Mouse (Mus musculus) embryonic facial prominence, embryonic 13.5 days (tissue): ENCODE data around the gene 9330182O14Rik. TPM values are rescaled to one million over a fixed set of nuclear protein-coding genes. Genes with fewer than 3 reads are reported as not detected.

ENCODE experiments used
- ATAC-seq: fragments of 200-750 bp; cut with Nextera tagmentation; 2 replicates; pipeline ENCODE4 v1.8.0; 2017; ENCODE audit warnings: low read depth; ENCODE audit not compliant: insufficient number of reproducible peaks, insufficient read depth, low FRiP score, low TSS enrichment
- H3K27ac ChIP-seq: fragments of 300-500 bp; sonication (generic); 2 replicates; pipeline ENCODE4 v1.5.1; 2015; ENCODE audit warnings: moderate library complexity, mild to moderate bottlenecking, inconsistent platforms
- H3K27me3 ChIP-seq: fragments of 300-500 bp; sonication (generic); 2 replicates; pipeline ENCODE4 v1.6.1; 2015; ENCODE audit warnings: mild to moderate bottlenecking, inconsistent platforms
- H3K36me3 ChIP-seq: fragments of 300-500 bp; sonication (generic); 2 replicates; pipeline ENCODE4 v1.6.1; 2015; ENCODE audit warnings: mild to moderate bottlenecking, inconsistent platforms
- H3K4me1 ChIP-seq: fragments of 300-500 bp; sonication (generic); 2 replicates; pipeline ENCODE4 v1.6.1; 2015; ENCODE audit warnings: inconsistent platforms
- H3K4me2 ChIP-seq: fragments of 300-500 bp; sonication (generic); 2 replicates; pipeline ENCODE4 v1.6.1; 2015; ENCODE audit warnings: moderate library complexity, mild to moderate bottlenecking, inconsistent platforms
- H3K4me3 ChIP-seq: fragments of 300-500 bp; sonication (generic); 2 replicates; pipeline ENCODE4 v1.5.1; 2015; ENCODE audit warnings: mild to moderate bottlenecking, inconsistent platforms
- H3K9ac ChIP-seq: fragments of 300-500 bp; sonication (generic); 2 replicates; pipeline ENCODE4 v1.6.1; 2015; ENCODE audit warnings: mild to moderate bottlenecking, inconsistent platforms
- H3K9me3 ChIP-seq: fragments of 300-500 bp; sonication (generic); 2 replicates; pipeline ENCODE4 v1.6.1; 2016; ENCODE audit warnings: inconsistent platforms
- WGBS: fragments of 180-500 bp; shearing (Covaris S2); methylation state at CpG from one replicate; pipeline ENCODE4 v1.1.7; 2015; ENCODE audit warnings: mixed read lengths; 5-methylcytosine and 5-hydroxymethylcytosine counted together
- microRNA-seq: library from miRNA; unstranded; fragments of <30 nt; microRNA quantifications from one replicate; pipeline ENCODE4, GENCODE M21; 2016
- polyA plus RNA-seq: library from polyadenylated mRNA; unstranded; fragments of >200 nt; fragmentation: Nextera tagmentation; extraction: Ambion mirVana; gene quantifications from 2 replicates; pipeline ENCODE4 v1.2.1, GENCODE M21; 2015

9330182O14Rik gene
- polyA plus RNA-seq, 1 experiment from 2014 or later, result not detected

DNA sequence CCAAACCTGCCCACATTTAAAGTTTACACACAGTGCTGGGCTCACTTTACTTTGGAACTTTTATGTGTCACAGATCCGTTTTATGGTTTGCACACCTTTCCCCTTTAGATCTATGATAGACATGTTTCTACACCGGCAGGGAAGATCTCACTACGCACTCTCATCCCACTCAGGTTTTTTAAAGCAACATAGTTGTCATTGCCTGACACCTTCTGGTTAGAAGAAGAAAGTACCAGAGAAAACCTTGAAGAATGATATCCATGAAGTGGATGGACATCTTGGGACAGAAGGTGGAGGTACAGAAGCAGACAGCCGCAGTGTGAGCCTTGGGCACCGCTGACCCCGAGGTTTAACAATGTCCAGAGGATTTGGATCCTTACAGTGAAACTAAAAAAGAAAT lies 23.5 kb downstream of the 9330182O14Rik start:
- no peaks in the 10 kb centered on the region for H3K9me3 ChIP-seq
- H3K27ac ChIP-seq, result no peak overlapping the region
- ATAC-seq, result no peak
- H3K4me1 ChIP-seq, result no peaks in the 10 kb centered on the region
- no peak overlapping the region for H3K4me3 ChIP-seq
- H3K36me3 ChIP-seq, result no peaks in the 10 kb centered on the region
- no peak overlapping the region for H3K9ac ChIP-seq
- H3K27me3 ChIP-seq, result no peaks in the 10 kb centered on the region
- WGBS, result 80% methylated on average over 6 of the region's 6 CpGs
- H3K4me2 ChIP-seq, result no peak overlapping the region

DNA sequence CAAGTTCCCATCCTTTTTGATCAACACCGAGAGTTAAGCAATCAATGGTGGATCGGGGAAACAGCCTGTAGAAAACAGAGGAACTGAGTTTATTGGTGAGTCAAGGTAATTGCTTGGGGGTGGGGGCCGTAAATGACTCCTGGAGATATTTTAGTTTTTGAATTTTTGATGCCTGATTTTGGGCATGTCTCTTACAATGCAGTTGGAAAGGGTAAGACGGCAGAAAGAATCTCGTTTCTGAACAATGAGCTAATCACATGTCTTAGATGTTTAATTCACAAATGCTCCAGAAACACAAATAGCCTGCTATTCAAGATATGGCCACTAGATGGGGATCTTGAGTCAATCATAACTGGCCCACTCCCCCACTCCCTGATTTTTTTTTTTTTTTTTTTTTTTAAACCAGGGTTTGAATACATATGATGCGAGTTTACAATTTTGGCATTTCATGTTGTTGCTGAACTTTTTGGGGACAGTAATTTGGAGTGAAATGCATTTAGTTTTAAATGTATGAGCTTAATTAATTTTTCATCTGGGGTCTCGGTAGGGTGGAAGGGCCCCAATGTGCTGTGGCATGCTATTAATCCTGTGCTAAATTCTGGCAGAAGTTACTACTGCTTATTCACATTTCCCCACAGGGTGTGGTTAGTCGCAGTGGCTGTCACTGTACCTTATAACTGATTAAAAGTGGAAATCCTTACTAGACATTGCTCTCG lies 32.6 kb downstream of the 9330182O14Rik start:
- Histone ChIP-seq H3K27me3 (no peaks in the 10 kb centered on the region), H3K4me3 (peak overlapping the region; percentile 14), H3K36me3 (no peaks in the 10 kb centered on the region), H3K4me2 (peak overlapping the region; percentile 45), H3K27ac (no peak overlapping the region; the same call in 1 of the 2 replicates), H3K9me3 (no peaks in the 10 kb centered on the region), H3K4me1 (peaks cover 19% of the 10 kb centered on the region), H3K9ac (no peak overlapping the region)
- ATAC-seq, result peak; percentile 34; the same call in 1 of the 2 replicates
- WGBS, result 26% methylated on average over 9 of the region's 9 CpGs

DNA sequence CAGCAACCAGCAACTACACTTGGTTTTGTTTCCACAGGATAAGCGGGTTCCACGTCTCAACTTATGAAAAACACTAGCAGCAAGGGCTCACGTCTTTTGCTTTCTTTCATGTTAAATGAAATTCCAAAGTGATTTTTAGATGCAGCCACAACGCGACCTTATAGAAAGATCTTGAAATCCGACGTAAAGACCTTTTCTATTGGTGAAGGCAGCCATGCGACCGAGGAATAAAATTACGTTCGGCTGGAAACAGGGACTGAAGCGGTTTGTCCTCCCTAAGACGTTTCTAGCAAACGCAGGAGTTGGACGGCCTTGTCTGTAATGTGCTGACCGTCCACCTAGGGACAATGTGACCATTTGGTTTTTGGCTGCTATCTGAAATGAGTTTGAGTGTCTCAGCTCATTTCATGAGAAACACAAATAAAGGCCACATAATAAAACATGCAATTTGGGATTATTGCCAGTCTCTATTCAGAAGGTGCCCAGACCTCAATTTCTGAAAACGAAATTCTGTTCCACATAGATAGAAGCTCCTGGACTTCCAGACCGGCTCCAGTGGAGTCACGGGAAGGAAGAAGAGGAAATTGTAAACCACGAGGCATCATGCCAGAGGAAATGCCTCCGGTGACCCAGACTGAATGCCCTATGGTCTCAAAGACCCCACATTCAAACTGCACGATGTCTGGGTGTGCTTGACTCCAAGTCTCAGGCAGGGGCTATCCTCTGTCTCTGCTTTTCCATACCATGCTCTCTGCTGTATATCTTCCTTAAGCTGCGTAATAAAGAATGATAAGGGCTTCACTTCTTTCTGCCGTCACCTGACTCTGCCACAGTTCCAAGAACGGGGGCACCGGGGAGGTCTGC lies 33.3 kb downstream of the 9330182O14Rik start:
- no peak overlapping the region; the same call in 1 of the 2 replicates for H3K27ac ChIP-seq
- H3K9ac ChIP-seq, result no peak overlapping the region
- 47% methylated on average over 26 of the region's 26 CpGs for WGBS
- peaks cover 19% of the 10 kb centered on the region for H3K4me1 ChIP-seq
- peak overlapping the region; percentile 14 for H3K4me3 ChIP-seq
- no peaks in the 10 kb centered on the region for H3K36me3 ChIP-seq
- no peak for ATAC-seq
- no peaks in the 10 kb centered on the region for H3K27me3 ChIP-seq
- no peaks in the 10 kb centered on the region for H3K9me3 ChIP-seq
- peak overlapping the region; percentile 45 for H3K4me2 ChIP-seq

DNA sequence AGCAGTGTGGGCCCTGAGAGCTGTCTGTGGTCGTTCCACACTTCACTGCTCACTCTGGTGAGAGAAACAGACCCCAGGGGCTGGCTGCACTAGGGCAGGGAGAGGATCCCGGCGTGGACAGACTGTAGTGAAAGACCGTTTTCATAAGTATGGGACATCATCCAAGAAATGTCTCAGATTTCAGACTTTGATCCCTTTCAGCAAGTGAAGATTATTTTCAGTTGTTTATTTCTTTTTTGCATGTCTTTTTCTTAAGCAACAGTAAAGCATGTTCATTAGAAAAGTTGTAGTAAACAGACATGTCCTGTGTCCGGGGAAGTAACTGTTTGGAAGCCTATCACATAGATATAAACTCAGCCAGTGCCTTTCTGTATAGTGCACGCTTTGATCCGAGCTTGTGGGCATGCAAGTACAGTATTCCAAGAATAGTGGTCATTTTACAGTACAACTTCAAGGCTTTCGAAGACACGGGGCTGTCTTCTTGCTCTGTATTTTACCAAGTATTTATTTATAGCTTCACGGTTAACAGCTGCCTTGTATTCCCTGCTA lies 34.0 kb downstream of the 9330182O14Rik start:
- no peak overlapping the region for H3K4me3 ChIP-seq
- no peaks in the 10 kb centered on the region for H3K9me3 ChIP-seq
- H3K9ac ChIP-seq, result no peak overlapping the region
- no peak for ATAC-seq
- peak overlapping the region; percentile 45 for H3K4me2 ChIP-seq
- no peak overlapping the region for H3K27ac ChIP-seq
- peaks cover 19% of the 10 kb centered on the region for H3K4me1 ChIP-seq
- no peaks in the 10 kb centered on the region for H3K27me3 ChIP-seq
- WGBS, result 44% methylated on average over 10 of the region's 10 CpGs
- no peaks in the 10 kb centered on the region for H3K36me3 ChIP-seq

DNA sequence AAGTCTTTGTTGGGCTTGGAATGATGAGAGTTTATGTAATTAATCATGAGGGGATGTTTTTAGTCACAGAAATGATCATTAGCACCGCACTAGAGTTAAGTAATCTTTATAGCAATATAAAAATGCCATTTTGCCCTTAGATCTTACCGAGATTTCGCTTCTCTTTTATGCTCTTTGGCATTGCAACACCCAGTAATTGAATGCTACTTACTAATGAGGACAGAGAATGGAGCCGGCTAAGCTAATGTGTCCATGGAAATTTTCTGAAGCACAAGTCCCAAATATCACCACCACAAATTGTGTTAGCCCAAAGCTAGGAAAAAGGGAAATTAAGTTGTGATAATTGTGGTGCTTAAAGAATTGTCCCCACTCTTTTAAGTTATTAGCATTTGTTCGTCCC lies 34.9 kb downstream of the 9330182O14Rik start:
- no peaks in the 10 kb centered on the region for H3K9me3 ChIP-seq
- no peak overlapping the region for H3K4me2 ChIP-seq
- no peak for ATAC-seq
- no peak overlapping the region for H3K9ac ChIP-seq
- no peak overlapping the region for H3K27ac ChIP-seq
- H3K36me3 ChIP-seq, result no peaks in the 10 kb centered on the region
- WGBS, result 74% methylated on average over 5 of the region's 5 CpGs
- no peaks in the 10 kb centered on the region for H3K27me3 ChIP-seq
- peaks cover 19% of the 10 kb centered on the region for H3K4me1 ChIP-seq
- no peak overlapping the region for H3K4me3 ChIP-seq

DNA sequence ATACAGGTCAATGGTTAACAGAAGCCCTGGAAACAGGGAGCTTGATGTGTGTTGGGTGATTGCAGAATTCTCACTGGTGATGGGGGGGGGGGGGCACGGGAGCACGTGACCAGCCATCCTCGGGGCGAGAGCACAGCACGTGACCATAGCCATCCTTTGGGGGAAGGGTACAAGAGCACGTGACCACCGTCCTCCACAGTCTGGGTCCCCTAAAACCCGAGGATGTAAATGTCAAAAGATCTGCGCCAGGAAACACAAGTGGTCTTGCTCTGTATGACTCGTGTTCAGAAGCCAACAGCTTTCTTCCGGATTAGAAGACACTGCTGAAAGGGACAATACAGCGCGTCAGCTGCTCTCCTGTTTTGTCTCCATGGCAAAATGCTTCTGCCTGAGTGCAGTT lies 35.5 kb downstream of the 9330182O14Rik start:
- 34% methylated on average over 13 of the region's 13 CpGs for WGBS
- Histone ChIP-seq H3K36me3 (no peaks in the 10 kb centered on the region), H3K4me2 (peak overlapping the region; percentile 45), H3K9ac (no peak overlapping the region), H3K27ac (no peak overlapping the region), H3K9me3 (no peaks in the 10 kb centered on the region), H3K4me3 (peak overlapping the region; percentile 10; the same call in 1 of the 2 replicates), H3K4me1 (peaks cover 19% of the 10 kb centered on the region), H3K27me3 (no peaks in the 10 kb centered on the region)
- ATAC-seq, result no peak

DNA sequence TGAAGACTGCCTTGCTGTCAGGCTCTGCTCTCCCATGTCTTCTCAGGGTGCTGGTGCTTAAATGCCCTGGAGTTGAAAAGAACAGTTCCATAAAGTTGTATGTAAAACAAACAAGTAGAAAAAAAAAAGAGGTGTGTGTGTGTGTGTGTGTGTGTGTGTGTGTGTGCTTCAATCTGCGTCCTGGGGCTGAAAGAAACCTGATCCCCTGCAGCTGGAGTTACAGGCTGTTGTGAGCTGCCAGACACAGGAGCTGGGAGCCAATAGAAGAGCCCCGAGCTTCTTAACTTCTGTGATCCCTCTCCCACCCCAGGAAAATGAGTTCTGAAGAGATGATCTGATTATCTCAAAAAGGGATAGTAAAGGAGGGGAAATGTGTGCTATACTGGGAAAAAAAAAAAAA lies 45.3 kb downstream of the 9330182O14Rik start:
- H3K4me1 ChIP-seq, result peaks cover 3% of the 10 kb centered on the region; the same call in 1 of the 2 replicates
- no peaks in the 10 kb centered on the region for H3K9me3 ChIP-seq
- H3K36me3 ChIP-seq, result no peaks in the 10 kb centered on the region
- H3K27ac ChIP-seq, result no peak overlapping the region
- 2% methylated on average over 2 of the region's 2 CpGs for WGBS
- H3K4me2 ChIP-seq, result no peak overlapping the region
- no peak overlapping the region for H3K9ac ChIP-seq
- H3K27me3 ChIP-seq, result no peaks in the 10 kb centered on the region
- H3K4me3 ChIP-seq, result no peak overlapping the region
- ATAC-seq, result no peak

DNA sequence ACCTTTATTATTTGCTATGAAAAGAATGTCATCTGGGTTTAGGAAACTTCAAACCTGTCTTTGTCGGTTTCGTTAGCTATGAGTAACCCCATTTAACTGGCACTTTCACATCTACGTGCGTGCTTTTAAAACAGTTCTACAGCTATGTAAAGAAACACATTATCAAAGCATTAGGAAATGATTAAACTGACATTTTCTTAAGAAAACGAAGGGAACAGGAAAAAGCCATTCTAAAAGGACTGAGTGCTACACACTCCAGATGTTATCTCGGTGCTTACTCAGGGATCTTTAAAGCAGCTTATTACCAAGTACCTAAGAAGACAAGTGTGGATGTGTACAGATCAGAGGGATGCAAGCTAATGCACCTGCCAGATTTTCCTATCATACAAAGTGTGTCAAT lies 52.9 kb downstream of the 9330182O14Rik start:
- ATAC-seq, result no peak
- no peaks in the 10 kb centered on the region for H3K36me3 ChIP-seq
- H3K27me3 ChIP-seq, result no peaks in the 10 kb centered on the region
- H3K4me3 ChIP-seq, result no peak overlapping the region
- WGBS, result 57% methylated on average over 6 of the region's 6 CpGs
- no peaks in the 10 kb centered on the region for H3K9me3 ChIP-seq
- H3K4me1 ChIP-seq, result no peaks in the 10 kb centered on the region
- no peak overlapping the region for H3K9ac ChIP-seq
- no peak overlapping the region for H3K27ac ChIP-seq
- no peak overlapping the region for H3K4me2 ChIP-seq

Small RNA genes lying within 50 kb of the gene (microRNA-seq; reads per million reads assigned to microRNA genes)
- not detected for gene Gm25958
